Mouse (Mus musculus) neural tube, embryonic 11.5 days (tissue): Measurements from ENCODE around the gene Ttll11. TPM values are rescaled to one million over a fixed set of nuclear protein-coding genes. Genes with fewer than 3 reads are reported as not detected.

ENCODE experiments used
- ATAC-seq: fragments of 200-750 bp; cut with Nextera tagmentation; 2 replicates; pipeline ENCODE4 v1.8.0; 2017; ENCODE audit warnings: moderate number of reproducible peaks, mild to moderate bottlenecking, moderate TSS enrichment, moderate library complexity; ENCODE audit not compliant: insufficient read depth, low FRiP score, low TSS enrichment
- DNase-seq: peaks from one replicate; pipeline ENCODE4 v3.0.0-alpha.2; 2015; ENCODE audit warnings: low spot score
- H3K27ac ChIP-seq: fragments of 300-500 bp; sonication (generic); 2 replicates; pipeline ENCODE4 v1.5.1; 2014; ENCODE audit warnings: low read depth, mild to moderate bottlenecking, low read length
- H3K27me3 ChIP-seq: fragments of 300-500 bp; sonication (generic); 2 replicates; pipeline ENCODE4 v1.6.1; 2014; ENCODE audit warnings: mild to moderate bottlenecking, low read length, mixed read lengths; ENCODE audit not compliant: control insufficient read depth, insufficient read depth
- H3K36me3 ChIP-seq: fragments of 300-500 bp; sonication (generic); 2 replicates; pipeline ENCODE4 v1.6.1; 2014; ENCODE audit warnings: mild to moderate bottlenecking, low read length, moderate library complexity, mixed read lengths; ENCODE audit not compliant: control insufficient read depth, insufficient read depth
- H3K4me1 ChIP-seq: fragments of 300-500 bp; sonication (generic); 2 replicates; pipeline ENCODE4 v1.6.1; 2014; ENCODE audit warnings: low read length, mixed read lengths; ENCODE audit not compliant: control insufficient read depth, insufficient read depth
- H3K4me2 ChIP-seq: fragments of 300-500 bp; sonication (generic); 2 replicates; pipeline ENCODE4 v1.6.1; 2014; ENCODE audit warnings: low read depth, mild to moderate bottlenecking, moderate library complexity
- H3K4me3 ChIP-seq: fragments of 300-500 bp; sonication (generic); 2 replicates; pipeline ENCODE4 v1.5.1; 2014; ENCODE audit warnings: low read depth, low read length
- H3K9ac ChIP-seq: fragments of 300-500 bp; sonication (generic); 2 replicates; pipeline ENCODE4 v1.6.1; 2014; ENCODE audit warnings: mild to moderate bottlenecking, low read length
- H3K9me3 ChIP-seq: fragments of 300-500 bp; sonication (generic); 2 replicates; pipeline ENCODE4 v1.6.1; 2016; ENCODE audit warnings: low read length; ENCODE audit not compliant: control insufficient read depth
- WGBS: fragments of 180-500 bp; shearing (Covaris S2); extraction: QIAGEN DNeasy Blood & Tissue Kit; methylation state at CpG from one replicate; pipeline ENCODE4 v1.1.7; 2014; 5-methylcytosine and 5-hydroxymethylcytosine counted together
- polyA plus RNA-seq: library from polyadenylated mRNA; unstranded; fragments of >200 nt; fragmentation: Nextera tagmentation; extraction: Ambion mirVana; gene quantifications from 2 replicates; pipeline ENCODE4 v1.2.1, GENCODE M21; 2014

Gene Ttll11
- polyA plus RNA-seq, 1 experiment from 2014 or later = 2.1 TPM

GRCm38 (mm10) chr2:35803095-35803494 is 176.6 kb downstream of the Ttll11 start:
- H3K27ac ChIP-seq = no peak overlapping the region
- DNase-seq (no peak), ATAC-seq (no peak)
- H3K9me3 ChIP-seq = no peaks in the 10 kb centered on the region
- WGBS = 88% methylated on average over 11 of the region's 11 CpGs
- H3K27me3 ChIP-seq = no peaks in the 10 kb centered on the region
- H3K9ac ChIP-seq = no peak overlapping the region
- H3K4me2 ChIP-seq = no peak overlapping the region
- H3K4me1 ChIP-seq = no peaks in the 10 kb centered on the region
- no peaks in the 10 kb centered on the region for H3K36me3 ChIP-seq
- H3K4me3 ChIP-seq = no peak overlapping the region

- Histone ChIP-seq H3K4me3 (no peak overlapping the region), H3K4me1 (no peaks in the 10 kb centered on the region), H3K9ac (no peak overlapping the region), H3K4me2 (no peak overlapping the region), H3K9me3 (no peaks in the 10 kb centered on the region), H3K27me3 (no peaks in the 10 kb centered on the region), H3K27ac (no peak overlapping the region), H3K36me3 (no peaks in the 10 kb centered on the region)
- ATAC-seq = no peak
- no peak for DNase-seq
- 98% methylated on average over 2 of the region's 2 CpGs for WGBS
Observed at GRCm38 (mm10) chr2:35801759-35802158, 178.0 kb downstream of the Ttll11 start.

- no peaks in the 10 kb centered on the region for H3K27me3 ChIP-seq
- no peaks in the 10 kb centered on the region for H3K9me3 ChIP-seq
- no peak overlapping the region for H3K4me3 ChIP-seq
- WGBS = 83% methylated on average over 6 of the region's 6 CpGs
- ATAC-seq (no peak), DNase-seq (no peak)
- no peak overlapping the region for H3K27ac ChIP-seq
- H3K9ac ChIP-seq = no peak overlapping the region
- H3K36me3 ChIP-seq = no peaks in the 10 kb centered on the region
- no peaks in the 10 kb centered on the region for H3K4me1 ChIP-seq
- no peak overlapping the region for H3K4me2 ChIP-seq
Observed at GRCm38 (mm10) chr2:35799073-35799472, 180.6 kb downstream of the Ttll11 start.

- ATAC-seq = no peak
- Histone ChIP-seq H3K4me3 (no peak overlapping the region), H3K9ac (no peak overlapping the region), H3K27ac (no peak overlapping the region), H3K4me1 (no peaks in the 10 kb centered on the region), H3K27me3 (no peaks in the 10 kb centered on the region), H3K9me3 (no peaks in the 10 kb centered on the region), H3K4me2 (no peak overlapping the region), H3K36me3 (no peaks in the 10 kb centered on the region)
- WGBS = 65% methylated on average over 8 of the region's 8 CpGs
- no peak for DNase-seq
Observed at GRCm38 (mm10) chr2:35797998-35798397, 181.7 kb downstream of the Ttll11 start.

DNA sequence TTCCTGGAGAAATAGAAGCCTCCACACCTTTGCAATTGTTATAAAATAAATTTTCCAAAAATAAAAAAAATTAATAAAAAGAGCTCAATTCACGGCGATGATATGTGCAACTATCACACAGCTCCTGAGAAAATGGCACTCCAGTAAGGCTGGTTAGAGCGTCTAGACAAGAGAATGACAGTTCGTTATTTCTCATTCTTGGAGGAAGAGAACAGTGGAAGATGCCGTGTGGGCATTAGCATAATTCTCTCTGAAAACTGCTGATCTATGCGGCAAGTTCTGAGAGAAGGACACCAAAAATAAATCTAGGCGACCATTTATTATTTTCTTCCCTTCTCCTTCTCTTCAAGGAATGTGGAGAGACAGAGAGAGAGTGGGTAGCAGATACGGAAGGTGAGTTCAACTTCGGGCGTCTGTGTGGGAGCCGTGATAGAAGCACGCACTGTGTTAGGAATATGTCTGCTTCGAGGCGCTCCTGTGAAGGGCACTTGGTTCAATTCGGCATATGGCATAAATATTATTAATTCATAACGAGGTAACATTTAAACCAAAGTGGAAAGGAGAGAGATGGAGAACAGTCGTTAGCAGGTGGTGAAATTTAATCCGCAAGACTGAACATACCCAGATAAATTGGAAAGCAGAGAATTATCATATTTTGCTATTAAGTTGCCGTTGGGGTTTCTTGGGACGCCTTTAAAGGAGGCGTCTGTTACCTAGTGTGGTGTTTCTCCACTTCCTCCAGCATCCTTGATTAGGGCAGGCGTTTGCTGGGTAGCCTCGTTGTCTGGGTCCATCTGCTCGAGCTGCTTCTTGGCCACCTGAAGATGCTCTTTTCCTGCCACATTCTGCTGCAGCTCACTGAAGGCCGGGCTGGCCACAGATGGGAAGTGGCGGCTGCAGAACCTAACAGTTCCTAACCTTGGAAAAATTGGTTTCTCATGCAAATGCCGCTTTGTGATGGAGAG is 190.1 kb downstream of the Ttll11 start:
- 91% methylated on average over 27 of the region's 27 CpGs for WGBS
- H3K36me3 ChIP-seq = no peaks in the 10 kb centered on the region
- no peak overlapping the region for H3K4me3 ChIP-seq
- ATAC-seq (no peak), DNase-seq (no peak)
- no peak overlapping the region for H3K4me2 ChIP-seq
- H3K9ac ChIP-seq = no peak overlapping the region
- H3K27me3 ChIP-seq = no peaks in the 10 kb centered on the region
- no peaks in the 10 kb centered on the region for H3K4me1 ChIP-seq
- H3K27ac ChIP-seq = no peak overlapping the region
- no peaks in the 10 kb centered on the region for H3K9me3 ChIP-seq

DNA sequence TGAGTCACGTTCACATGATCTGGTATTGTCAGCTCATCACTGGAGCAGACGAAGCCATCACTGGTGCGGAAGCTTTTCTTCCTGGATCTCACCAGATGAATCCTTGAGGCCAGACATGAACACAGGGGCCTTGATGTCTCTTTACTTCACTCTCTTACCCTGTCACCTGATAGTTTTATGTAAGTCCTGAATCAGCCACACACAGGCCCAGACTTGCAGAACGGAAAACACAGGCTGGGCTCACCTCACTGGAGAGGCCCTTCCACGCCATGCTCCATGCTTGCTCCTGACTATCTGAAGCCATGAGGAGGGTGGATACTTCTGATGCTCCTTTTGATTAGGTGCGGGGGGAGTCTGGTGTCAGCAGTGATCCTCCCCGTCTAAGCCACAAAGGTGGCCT is 193.8 kb downstream of the Ttll11 start:
- no peaks in the 10 kb centered on the region for H3K9me3 ChIP-seq
- no peak overlapping the region for H3K4me2 ChIP-seq
- DNase-seq = no peak
- WGBS = 89% methylated on average over 7 of the region's 7 CpGs
- H3K27me3 ChIP-seq = no peaks in the 10 kb centered on the region
- H3K9ac ChIP-seq = no peak overlapping the region
- no peak overlapping the region for H3K27ac ChIP-seq
- ATAC-seq = no peak
- H3K36me3 ChIP-seq = no peaks in the 10 kb centered on the region
- no peaks in the 10 kb centered on the region for H3K4me1 ChIP-seq
- no peak overlapping the region for H3K4me3 ChIP-seq

DNA sequence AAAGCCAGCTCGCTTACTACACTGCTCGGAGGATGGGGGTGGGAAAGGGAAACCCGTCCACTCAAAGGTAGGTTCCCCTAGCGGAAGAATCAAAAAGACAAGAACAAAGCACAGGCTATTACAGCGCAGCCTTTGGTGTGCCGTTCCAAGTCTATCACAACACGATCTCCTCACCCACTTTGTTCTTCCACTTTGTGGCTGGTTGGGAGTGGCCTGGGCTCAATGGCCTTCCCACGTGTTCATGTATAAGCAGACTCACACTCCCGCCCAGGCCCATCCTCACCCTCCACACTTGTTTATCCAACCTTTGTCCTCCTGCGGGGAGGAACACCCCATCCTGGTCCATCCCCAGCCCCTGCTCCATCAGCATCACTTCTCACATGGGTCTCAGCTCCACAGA is 196.3 kb downstream of the Ttll11 start:
- Histone ChIP-seq H3K4me2 (no peak overlapping the region), H3K27ac (no peak overlapping the region), H3K9ac (no peak overlapping the region), H3K4me3 (no peak overlapping the region), H3K4me1 (no peaks in the 10 kb centered on the region), H3K27me3 (no peaks in the 10 kb centered on the region), H3K9me3 (no peaks in the 10 kb centered on the region), H3K36me3 (no peaks in the 10 kb centered on the region)
- no peak for ATAC-seq
- 52% methylated on average over 10 of the region's 10 CpGs for WGBS
- no peak for DNase-seq

DNA sequence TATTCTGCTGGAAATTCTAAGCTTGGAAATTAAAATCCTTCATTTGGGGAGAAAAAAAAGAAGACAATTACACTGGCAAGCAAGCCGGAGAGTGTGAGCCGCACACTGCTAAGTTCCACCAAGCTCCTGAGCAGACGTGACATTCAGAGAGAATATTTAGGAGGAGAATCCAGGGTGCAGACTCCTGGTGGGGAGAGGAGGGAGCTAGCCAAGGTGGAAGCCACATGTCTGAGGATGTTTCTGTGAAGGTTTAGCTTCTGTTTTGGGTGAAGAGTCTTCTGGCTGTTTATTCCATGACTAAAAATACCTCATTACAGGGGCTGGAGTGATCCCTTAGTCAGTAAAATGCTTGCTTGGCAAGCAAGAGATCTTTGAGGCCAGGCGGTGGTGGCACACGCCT is 200.4 kb downstream of the Ttll11 start:
- H3K9me3 ChIP-seq = no peaks in the 10 kb centered on the region
- WGBS = 85% methylated on average over 5 of the region's 5 CpGs
- no peak overlapping the region for H3K4me3 ChIP-seq
- H3K36me3 ChIP-seq = no peaks in the 10 kb centered on the region
- H3K27me3 ChIP-seq = no peaks in the 10 kb centered on the region
- no peaks in the 10 kb centered on the region for H3K4me1 ChIP-seq
- DNase-seq (no peak), ATAC-seq (no peak)
- H3K27ac ChIP-seq = no peak overlapping the region
- H3K4me2 ChIP-seq = no peak overlapping the region
- no peak overlapping the region for H3K9ac ChIP-seq

DNA sequence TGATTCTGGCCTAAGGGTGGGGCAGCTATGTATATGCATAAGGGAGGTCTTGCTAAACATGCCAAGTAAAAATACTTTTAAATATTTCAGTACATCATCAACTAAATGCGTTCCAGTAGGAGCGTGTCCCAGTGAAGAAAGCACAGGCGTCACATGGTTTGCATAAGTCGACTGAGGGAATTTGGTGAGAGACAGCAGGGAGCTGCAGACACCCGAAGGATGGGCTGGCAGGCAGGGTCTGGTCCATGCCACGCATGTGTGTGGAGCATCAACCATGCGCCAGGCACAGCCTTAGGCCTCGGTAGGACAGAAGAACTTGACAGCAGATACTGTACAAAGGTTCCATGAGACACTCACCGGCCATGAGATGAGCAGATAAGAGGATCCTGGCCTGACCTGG is 202.8 kb downstream of the Ttll11 start:
- H3K9me3 ChIP-seq = no peaks in the 10 kb centered on the region
- H3K27ac ChIP-seq = no peak overlapping the region
- H3K27me3 ChIP-seq = no peaks in the 10 kb centered on the region
- H3K36me3 ChIP-seq = no peaks in the 10 kb centered on the region
- DNase-seq (no peak), ATAC-seq (no peak)
- no peak overlapping the region for H3K4me3 ChIP-seq
- H3K9ac ChIP-seq = no peak overlapping the region
- WGBS = 89% methylated on average over 9 of the region's 9 CpGs
- no peaks in the 10 kb centered on the region for H3K4me1 ChIP-seq
- H3K4me2 ChIP-seq = no peak overlapping the region
